Mouse (Mus musculus) erythroblast, embryonic 14.5 days (primary cell): ENCODE results near the gene Gpr146.

ENCODE experiments used
- GATA1 ChIP-seq: IDR thresholded peaks from 2 replicates; pipeline ENCODE4 v1.6.1; 2012; ENCODE audit warnings: low read length, inconsistent platforms, mixed read lengths
- TAL1 ChIP-seq: IDR thresholded peaks from 3 replicates; pipeline ENCODE4 v1.6.1; 2012; ENCODE audit warnings: low read length, inconsistent platforms, mixed read lengths

- TF ChIP-seq TAL1 (no peak), GATA1 (no peak)
Measured at GRCm38 (mm10) chr5:139403692-139404260, 26.3 kb downstream of the Gpr146 start.
